Mouse (Mus musculus) WW6 (cell line): ENCODE measurements around the gene Selenoo.

Experiments used
- DNase-seq: peaks from one replicate; pipeline ENCODE4 v3.0.0-alpha.2; 2013; ENCODE audit warnings: low read depth, low spot score

Gene Selenoo

DNA sequence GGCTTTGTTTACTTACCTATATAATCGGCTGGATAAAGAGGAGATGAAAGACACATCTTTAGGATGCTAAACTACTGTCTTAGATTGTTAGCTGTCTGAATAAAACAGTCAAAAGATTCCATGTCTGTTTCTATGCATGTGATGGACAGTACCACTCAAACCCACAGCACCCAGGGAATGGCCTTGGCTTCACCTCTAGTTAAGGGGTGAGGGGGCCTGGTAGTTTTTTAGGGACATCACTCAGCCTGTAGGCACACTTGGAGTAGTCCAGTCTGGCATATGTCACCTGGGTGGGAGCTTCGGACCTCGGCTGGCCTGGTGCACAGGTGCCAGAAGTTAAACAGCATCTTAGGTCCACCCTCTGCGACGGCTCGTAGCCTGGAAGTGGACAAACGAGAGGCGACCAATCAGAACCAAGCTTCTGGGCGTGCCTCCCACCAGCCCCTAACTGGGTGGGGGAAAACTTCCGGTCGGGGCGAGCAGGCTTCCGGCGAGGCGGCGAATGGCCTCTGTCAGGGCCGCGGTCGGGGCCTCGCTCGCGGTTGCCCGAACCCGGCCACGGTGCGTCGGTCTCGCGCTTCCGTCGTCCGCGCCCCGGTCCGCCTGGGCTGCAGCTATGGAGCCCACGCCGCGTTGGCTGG lies at the start of gene Selenoo:
Gene Selenoo (plus strand): TSS at position 478 of the 641 bp plus-strand sequence.
- no peak for DNase-seq

DNA sequence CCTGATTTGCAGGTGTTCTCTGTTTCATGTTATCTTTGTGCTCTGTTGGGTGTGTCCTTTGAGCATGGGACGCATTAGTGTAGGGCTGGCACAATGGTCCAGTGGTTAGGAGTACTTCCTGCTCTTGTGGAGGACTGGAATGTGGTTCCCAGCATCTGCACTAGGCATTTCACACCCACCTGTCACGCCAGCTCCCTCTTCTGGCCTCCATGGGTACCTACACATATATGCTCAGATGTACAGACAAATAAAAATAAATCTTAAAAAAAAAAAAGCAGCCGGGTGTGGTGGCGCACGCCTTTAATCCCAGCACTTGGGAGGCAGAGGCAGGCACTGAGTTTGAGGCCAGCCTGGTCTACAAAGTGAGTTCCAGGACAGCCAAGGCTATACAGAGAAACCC lies 44.5 kb upstream of the Selenoo start:
- no peak for DNase-seq

DNA sequence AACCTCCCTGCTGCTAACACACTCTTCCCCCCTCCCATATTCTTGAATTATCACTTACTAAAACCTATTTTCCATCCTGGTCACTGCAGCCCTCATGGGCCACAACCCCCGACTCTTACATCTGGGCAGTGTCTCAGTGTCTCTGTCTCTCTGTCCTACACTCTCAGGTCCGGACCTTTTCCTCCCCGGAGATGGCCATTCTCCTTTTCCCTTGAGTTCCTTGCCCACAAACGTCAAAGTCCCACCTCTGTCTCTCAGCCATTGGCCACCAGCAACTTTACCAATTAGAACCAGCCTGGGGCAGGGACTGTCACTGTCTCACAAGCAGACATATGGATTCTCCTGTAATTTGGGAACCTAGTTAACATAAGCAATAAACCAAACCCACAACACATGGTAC lies 42.5 kb upstream of the Selenoo start:
- no peak for DNase-seq

DNA sequence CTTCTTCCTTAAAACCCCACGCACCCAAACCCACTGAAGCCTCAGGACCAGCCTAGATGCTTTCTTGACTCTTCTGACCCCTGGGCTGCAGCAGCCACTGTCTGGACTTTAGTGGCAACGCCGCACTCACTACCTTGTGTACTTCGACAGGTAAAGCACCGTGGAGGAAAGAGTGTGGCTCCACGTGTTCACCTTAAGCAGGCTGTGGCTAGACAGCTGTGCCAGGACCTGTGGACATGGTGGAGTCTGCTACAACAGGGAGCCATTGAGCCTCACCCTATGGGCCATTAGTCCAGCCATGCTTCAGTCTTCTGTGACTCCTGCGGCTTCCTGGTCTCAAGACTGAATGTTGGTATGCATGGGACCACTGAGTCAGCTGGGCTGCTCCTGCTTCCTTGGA lies 34.2 kb upstream of the Selenoo start:
- DNase-seq = no peak

DNA sequence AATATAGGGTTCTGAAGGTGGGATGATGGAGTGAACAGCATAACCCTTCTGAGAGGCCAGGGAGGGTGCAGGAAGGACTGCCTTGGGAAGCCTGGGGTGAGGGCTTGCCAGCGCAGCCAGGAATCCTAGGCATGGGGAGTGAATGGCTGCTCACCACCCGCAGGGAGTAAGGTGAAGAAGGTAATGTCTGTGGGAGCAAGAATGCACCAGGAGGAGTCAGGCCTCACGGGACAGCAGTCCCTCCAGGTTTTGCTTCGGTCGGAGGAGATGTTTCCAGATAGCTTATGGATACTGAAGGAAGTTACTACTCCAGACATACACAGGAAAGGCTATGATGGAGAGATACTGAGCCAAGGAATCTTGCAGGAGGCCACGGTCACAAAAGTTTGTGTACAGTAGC lies 30.1 kb upstream of the Selenoo start:
- no peak for DNase-seq

DNA sequence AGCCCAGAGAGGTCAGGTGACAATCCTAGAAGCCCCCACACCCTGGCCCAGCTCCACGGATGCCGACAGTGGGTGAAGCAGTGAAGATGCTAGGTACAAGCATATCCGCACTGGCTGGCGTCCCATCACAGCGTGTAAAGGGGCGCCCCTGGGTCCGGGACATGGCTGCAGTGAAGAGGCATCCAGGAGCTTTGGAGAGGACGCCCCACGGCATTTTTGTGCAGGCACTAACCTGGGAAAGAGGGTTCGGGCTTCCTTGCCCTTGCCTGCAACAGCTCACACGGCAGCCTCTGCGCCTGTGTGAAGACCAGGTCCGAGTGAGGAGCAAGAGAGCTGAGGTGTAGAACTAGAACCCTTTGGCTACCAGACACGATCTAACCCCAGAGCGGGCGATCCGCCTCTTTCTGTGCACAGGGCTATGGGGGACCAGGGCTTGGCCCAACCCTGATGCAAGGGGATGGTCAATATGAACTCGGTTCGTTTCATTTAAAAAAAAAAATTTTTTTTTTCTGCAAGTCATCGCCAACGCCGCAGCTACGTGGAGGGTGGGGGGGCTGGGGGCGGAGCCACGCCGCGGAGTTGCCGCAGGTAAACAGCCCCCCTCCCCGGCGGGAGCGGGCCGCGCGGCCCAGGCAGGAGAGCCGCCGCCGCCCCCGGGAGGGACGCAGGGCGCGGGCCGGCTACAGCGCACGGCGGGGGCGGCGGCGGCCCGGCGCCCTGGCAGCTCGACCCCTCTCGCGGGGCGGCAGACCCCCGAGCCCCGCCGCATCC lies 29.5 kb upstream of the Selenoo start, which contains the start of gene Panx2:
Gene Panx2 (plus strand): TSS at position 574 of the 771 bp plus-strand sequence.
- no peak for DNase-seq

DNA sequence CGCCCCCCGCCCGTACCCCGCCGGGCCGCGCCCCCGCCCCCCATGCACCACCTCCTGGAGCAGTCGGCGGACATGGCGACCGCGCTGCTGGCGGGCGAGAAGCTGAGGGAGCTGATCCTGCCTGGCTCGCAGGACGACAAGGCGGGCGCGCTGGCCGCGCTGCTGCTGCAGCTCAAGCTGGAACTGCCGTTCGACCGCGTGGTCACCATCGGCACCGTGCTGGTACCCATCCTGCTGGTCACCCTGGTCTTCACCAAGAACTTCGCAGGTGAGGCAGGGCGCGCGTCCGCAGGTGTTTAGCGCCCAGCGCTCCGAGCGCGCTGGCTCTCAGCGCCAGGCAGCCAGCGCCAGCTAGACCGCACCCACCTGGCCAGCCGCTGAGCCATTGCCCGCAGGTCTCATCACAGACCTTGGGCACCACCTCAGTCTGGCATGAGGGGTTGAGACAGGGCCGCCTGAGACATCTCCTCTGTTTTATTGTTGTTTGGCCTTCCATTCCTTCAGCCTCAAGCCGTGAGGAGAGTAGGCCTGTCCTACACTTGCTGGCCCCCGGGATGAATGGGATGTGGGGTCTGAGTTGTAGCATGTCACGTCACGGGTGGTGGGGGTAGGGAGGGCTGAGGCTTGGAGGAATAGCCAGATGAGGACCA lies 28.7 kb upstream of the Selenoo start:
- DNase-seq = no peak

DNA sequence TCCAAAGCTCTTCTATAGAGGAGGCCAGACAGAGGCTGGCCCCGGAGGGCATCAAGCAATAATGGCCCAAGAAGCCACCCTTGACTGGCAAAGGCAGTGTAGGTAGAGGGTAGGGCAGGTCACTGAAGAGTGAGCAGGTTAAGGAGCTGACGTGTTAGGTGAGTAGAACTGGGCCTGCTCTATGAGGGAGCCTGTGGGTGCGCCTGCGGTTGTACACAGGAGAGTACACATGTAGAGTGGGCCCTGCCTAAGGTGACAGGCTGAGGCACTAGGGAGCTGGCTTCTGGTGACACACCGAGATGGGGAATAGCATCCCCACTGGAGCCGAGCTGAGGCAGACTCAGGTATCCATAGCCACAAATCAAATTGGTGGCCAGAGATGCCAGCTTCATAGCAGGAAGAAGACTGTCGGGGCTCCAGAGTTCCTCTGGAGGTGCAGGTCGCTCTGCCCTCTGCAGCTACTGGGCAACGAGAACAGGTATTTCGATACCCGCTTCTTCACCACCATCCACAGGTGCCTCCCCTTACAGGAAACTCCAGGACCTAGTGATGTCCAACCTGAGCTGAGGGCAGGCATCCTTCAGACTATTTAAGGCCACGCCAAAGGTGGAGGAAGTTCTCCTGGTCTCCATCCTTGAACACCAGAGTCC lies 27.9 kb upstream of the Selenoo start:
- DNase-seq = no peak

DNA sequence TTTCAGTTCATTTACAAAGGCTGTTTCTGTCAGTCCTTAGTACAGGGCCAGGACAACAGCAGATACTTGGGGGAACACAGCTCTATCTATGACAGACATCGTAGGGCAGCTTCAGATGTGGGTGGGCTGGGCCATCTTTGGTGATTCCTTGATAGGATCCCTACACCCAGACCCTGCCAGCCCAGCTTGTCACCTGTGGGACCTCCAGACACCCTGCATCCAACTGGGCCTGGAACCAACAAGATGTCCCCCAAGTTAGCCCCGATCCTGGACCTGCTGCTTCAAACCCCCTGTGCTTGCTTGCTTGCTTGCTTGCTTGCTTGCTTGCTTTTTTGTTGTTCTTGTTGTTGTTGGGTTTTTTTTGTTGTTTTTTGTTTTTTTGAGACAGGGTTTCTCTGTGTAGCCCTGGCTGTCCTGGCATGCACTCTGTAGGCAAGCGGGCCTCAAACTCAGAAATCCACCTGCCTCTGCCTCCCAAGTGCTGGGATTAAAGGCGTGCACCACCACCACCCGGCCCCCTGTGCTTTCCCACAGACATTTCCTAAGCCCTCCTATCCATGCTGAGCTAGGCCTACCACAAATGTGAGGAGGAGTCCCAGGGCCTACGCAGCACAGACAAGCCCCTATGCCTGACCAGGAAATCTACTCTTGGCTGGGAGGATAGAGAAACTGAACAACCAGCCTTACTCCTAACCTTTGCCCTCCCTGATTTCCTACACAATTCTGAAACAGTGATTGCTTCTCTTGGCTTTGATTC lies 26.9 kb upstream of the Selenoo start:
- DNase-seq = no peak

DNA sequence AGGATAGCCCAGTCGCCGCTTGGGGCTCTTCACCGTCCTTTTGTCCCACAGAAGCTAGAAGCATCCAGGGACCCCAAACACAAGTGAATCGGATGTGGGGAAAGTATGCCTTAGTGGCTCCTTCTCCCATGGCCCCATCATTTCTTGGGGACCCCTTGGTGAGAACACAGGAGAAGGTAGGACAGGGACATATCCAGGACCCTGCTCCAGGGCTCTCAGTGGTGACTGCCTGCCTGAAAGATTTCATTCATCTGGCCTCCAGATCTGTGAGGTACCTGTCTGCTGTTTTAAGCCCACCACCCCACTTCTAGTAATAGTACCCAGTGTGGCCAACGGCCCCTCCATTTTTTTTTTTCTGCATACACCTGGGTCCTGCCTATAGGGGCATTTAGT lies 26.4 kb upstream of the Selenoo start:
- DNase-seq = no peak

DNA sequence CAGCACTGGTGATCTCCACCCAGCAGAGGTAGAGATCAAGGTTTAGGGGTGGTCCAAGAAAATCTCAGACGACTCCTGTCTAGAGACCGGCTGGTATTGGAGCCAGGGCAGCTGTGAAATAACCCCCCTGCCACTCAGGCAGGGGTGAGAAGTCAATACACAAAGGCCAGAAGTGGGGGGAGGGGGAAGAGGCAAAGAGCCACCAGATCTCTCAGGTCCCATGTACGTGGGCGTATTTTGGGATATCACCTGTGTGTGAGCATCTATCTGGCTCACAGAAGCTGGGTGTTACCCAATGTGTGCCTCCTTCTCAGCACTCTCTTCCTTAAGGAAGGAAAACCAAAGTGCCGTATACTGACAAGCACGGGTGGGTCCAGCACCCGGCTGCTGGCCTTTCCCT lies 25.9 kb upstream of the Selenoo start:
- no peak for DNase-seq

DNA sequence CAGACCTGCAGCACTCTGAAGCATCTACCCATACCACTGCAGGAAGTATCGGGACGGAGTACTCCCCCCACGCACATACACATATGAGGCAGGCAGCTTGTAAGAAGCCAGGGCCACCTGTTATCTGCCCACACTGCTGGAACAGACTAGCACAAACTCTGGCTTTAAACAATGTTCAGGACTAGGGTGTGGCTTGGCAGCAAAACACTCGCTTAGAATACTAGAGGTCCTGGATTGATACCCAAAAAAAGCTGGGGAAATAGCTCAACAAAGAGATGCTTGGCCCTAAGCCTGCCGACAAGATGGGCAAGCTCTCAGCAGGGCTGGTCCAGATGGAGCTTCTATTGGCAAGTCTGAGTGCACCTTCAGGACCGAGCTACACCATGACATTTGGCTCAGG lies 25.3 kb upstream of the Selenoo start:
- DNase-seq = no peak

DNA sequence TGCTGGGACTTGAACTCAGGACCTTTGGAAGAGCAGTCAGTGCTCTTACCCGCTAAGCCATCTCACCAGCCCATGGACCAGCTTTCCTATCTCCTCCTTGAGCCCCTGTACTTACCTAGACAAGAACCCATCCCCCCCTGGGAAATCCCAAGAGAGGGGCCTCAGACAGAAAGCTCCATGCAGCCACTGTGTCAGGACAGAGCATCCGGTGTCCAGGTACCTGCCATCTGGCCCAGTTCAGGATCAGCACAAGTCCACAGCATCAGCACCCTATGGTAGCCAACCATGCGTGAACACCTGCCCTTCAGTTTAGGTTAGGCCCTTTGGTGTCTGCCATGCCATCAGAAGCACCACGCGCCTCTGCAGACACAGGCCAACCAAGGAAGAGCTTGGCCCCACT lies 24.0 kb upstream of the Selenoo start:
- no peak for DNase-seq

DNA sequence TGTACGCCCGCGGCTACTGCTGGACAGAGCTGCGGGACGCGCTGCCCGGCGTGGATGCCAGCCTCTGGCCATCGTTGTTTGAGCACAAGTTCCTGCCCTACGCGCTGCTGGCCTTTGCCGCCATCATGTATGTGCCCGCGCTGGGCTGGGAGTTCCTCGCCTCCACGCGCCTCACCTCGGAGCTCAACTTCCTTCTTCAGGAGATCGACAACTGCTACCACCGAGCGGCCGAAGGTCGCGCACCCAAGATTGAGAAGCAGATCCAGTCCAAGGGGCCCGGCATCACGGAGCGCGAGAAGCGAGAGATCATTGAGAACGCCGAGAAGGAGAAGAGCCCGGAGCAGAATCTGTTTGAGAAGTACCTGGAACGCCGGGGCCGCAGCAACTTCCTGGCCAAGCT lies 21.3 kb upstream of the Selenoo start:
- DNase-seq = no peak

DNA sequence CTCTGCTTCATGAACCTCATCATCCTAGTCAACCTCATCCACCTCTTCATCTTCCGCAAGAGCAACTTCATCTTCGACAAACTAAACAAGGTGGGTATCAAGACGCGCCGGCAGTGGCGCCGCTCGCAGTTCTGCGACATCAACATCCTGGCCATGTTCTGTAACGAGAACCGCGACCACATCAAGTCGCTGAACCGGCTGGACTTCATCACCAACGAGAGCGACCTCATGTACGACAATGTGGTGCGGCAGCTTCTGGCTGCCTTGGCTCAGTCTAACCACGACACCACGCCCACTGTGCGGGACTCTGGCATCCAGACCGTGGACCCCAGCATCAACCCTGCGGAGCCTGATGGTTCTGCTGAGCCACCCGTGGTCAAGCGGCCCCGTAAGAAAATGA lies 20.7 kb upstream of the Selenoo start:
- no peak for DNase-seq

DNA sequence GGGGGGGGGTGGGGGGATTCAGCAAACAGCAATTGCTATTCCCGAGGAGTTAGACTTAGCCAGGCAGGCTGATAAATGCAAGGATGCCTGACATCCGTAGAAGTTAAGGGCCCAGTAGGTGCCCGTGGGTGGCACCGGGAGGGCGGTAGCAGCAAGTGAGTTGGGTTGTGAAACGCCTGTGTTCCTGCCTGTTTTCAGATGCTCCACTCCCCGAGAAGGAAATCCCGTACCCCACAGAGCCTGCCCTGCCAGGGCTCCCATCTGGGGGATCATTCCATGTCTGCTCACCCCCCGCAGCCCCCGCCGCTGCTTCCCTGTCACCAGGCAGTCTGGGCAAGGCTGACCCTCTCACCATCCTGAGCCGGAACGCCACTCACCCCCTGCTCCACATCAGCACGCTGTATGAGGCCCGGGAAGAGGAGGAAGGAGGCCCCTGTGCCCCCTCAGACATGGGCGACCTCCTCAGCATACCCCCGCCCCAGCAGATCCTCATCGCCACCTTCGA lies 19.5 kb upstream of the Selenoo start:
- no peak for DNase-seq

DNA sequence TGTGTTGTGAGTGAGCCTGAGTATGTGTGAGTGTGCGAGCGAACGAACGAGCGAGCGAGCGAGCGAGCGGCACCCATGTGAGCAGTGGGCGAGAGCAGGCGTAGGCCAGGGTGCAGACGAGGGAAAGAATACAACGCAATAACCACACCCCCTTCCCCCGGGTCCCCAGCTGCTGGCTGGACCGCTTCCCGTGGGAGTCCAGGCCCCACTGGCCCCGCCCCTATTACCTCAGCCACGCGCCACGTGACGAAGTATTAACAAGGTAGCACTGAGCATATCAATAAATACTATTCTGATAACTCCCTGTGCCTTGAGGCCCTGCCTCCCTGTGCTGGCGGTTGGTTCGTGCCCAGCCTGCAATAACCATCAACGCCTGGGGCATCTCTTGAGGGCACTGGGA lies 18.3 kb upstream of the Selenoo start:
- no peak for DNase-seq

DNA sequence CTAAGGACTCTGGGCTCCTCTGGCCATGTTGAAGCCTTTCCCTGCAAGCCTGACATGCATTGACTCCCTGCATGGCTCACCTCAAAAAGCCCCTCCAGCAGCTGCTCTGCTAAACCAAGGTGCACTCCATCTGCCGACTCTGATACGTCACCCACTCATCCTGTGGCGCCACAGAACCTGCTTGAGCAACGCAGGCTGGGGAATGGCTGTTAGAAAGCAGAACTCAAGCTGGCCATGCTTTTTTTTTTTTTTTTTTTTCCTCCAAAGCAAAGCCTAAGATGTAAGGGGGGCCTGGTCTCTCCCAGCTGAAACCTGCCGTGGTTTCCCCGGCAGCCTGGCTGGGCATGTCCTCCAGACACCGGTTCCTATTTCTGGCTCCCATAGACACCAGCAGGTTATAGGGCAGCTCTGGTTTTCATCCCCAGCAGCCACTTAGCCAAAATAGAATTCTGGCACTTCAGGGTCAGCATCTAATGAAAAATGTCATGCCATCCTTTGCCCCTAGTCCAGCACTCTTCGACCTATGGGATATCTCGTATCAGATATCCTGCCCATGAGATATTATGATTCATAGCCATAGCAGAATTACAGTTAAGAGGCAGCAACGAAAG lies 14.8 kb upstream of the Selenoo start:
- no peak for DNase-seq

DNA sequence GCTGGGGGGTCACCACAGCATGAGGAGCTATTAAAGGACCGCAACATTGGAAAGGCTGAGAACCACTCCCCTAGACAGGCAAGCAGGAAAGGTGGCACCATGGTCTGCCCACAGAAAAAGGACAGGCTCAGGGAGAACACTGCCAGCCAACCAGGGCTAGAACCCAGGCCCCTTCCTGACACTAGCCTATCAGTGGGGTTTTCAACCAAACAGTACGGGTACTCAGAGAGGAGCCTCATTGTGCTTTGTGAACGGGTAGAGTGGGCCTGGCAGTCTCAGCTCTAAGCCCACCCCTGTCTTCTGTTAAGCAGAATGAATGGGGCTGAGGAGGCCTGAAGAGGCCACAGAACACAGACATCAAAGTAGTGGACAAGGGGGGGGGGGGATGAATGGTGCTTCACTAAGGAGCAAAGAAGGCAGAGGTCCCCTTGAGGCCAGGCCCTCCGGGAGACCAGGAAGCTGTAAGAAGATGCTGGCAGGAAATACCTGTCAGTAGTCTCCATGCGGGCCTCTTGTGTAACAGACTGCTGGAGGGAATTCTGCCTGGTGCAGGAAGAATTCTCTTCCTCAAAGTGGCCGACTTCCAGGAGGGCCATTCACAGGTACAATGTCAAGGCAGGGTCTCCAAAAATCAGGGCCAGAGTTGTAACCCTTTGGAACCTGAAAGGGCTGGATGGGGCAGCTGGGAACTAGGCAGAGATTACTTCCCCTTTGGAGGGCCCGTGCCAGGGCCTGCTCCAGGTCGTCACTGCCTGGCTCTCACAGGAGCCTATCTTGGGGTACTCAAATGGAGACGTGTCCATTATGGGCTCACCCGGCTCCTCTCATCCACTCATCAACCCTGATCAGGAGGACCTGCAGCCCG lies 14.0 kb upstream of the Selenoo start, which contains the start of gene Trabd:
Gene Trabd (plus strand): TSS at position 512 of the 865 bp plus-strand sequence.
- DNase-seq = no peak
